Mouse (Mus musculus): Measurements from ENCODE around the gene Faap100.
"Not testable (repeated sequence)": the region's sequence is repeated elsewhere in the genome, so short reads cannot be mapped to it uniquely, and the experiment has no call there.

Gene Faap100

GRCm38 (mm10) chr11:120378611-120379540 is at the start of gene Faap100:
TSS of gene Faap100 (minus strand) at chr11:120378764.
- peak; percentile 96 for DNase-seq (ENCODE audit: low read depth, low spot score)

- DNase-seq (ENCODE audit: low read depth, low spot score): no peak
Measured at GRCm38 (mm10) chr11:120426727-120427126, 48.2 kb upstream of the Faap100 start.

- DNase-seq (ENCODE audit: low read depth, low spot score): peak; percentile 79
Measured at GRCm38 (mm10) chr11:120423569-120424295, 45.2 kb upstream of the Faap100 start.

DNA sequence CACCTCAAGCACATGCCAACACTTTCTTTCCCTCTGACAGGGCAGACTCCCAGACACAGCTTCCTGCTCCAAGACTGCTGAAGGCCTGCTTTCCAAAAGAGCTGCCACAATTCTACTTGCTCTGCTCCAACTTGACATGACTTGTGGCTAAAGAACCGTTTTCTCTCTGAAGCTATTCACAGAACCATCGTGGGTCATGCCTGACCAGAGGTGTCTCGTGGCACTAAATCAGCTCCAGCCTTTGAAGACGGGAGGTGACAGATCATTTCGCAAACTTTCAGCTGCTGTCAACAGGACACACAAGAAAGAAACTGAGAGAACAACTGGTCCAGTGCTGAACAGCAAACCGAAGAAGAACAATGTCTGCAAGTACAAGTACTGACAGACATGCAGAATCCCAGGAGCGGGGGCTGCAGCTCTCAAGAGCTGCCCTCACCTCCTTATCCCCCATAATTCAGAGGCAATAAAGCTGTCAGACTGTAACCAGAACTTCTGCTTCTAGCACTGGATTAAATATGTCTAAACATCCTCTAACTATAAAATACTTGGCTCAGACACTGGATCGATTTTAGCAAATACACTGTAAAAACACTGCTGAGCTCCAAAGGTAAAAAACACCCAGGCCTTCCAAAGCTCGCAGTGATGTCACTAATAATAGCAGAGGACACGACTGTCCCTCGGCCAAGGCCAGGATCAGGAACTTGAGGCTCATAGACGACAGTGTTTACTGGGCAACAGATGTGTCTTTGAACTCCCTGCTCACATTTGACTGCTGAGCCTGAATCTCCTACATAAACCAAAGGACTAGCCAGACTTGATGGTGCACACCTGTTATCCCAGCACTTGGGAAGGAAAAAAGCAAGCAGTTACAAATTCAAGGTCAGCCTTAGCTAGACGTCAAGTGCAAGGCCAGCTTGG is 44.3 kb upstream of the Faap100 start:
- no peak for DNase-seq (ENCODE audit: low read depth, low spot score)

DNA sequence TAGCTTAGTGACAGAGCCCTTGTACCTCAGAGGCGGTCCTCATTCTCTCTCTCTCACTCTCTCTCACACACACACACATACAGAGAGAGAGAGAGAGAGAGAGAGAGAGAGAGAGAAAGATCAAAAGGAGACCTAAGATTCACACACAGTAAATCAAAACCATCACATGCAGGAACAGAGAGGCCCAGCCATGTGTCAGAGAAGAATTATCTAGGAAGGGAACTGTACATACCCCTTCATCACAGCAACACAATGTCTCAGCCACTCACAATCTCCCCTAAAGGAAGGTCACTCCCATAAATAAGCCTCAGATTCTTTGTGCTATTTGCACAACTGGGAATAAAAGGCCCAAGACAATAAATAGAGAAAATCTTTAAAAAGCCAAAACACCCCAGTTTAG is 40.0 kb upstream of the Faap100 start:
- no peak for DNase-seq (ENCODE audit: low read depth, low spot score)

GRCm38 (mm10) chr11:120417852-120418251 is 39.3 kb upstream of the Faap100 start:
- DNase-seq (ENCODE audit: low read depth, low spot score): no peak

GRCm38 (mm10) chr11:120413621-120414020 is 35.1 kb upstream of the Faap100 start:
- DNase-seq (ENCODE audit: low read depth, low spot score): not testable (repeated sequence)

- no peak for DNase-seq (ENCODE audit: low read depth, low spot score)
Measured at GRCm38 (mm10) chr11:120406445-120406844, 27.9 kb upstream of the Faap100 start.

- DNase-seq (ENCODE audit: low read depth, low spot score): no peak
Measured at GRCm38 (mm10) chr11:120405867-120406266, 27.3 kb upstream of the Faap100 start.

- no peak for DNase-seq (ENCODE audit: low read depth, low spot score)
Measured at GRCm38 (mm10) chr11:120404814-120405213, 26.2 kb upstream of the Faap100 start.

- no peak for DNase-seq (ENCODE audit: low read depth, low spot score)
Measured at GRCm38 (mm10) chr11:120399319-120399718, 20.8 kb upstream of the Faap100 start.

- no peak for DNase-seq (ENCODE audit: low read depth, low spot score)
Measured at GRCm38 (mm10) chr11:120397602-120398001, 19.0 kb upstream of the Faap100 start.

DNA sequence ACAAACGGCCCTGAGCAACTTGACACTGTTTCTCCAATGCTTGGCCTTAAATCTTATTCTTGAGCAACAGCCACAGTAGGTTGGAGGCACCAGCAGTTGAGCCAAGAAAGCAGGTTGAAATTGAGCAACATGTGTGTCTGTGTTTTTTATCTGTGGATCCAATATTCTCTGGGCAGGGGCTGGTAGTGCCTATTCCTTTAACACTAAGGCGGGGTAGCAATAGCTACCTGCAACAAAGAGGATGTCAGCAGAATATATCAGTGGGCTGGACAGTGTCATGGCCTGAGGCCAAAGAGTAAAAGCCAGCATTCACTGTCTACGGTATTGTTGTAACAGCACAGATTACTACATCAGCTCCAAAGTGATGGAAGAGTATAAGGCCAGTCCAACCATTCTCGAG is 17.1 kb upstream of the Faap100 start:
- DNase-seq (ENCODE audit: low read depth, low spot score): no peak

- DNase-seq (ENCODE audit: low read depth, low spot score): no peak
Measured at GRCm38 (mm10) chr11:120388580-120388979, 10.0 kb upstream of the Faap100 start.

GRCm38 (mm10) chr11:120387157-120387556 is 8.6 kb upstream of the Faap100 start:
- DNase-seq (ENCODE audit: low read depth, low spot score): no peak

- DNase-seq (ENCODE audit: low read depth, low spot score): no peak
Measured at GRCm38 (mm10) chr11:120386632-120387031, 8.1 kb upstream of the Faap100 start.

DNA sequence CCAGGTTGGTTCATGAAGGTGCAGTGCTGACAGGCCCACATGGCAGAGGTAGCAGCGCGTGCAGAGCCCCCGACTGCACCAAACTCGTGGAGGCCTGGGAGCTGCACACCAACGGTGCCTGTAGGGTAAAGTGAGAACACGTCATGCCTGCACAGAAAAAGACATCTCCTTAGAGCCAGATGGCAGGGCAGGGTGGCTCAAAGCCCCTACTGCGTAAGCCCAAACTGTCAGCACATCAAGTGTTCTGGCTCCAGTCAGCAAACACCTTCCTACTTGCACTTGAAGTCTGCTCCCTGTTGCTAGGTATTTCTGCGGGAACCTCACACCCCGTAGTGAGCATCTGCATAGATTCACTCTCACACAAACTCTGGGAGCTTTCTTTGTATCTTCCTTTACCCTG is 3.9 kb upstream of the Faap100 start:
- no peak for DNase-seq (ENCODE audit: low read depth, low spot score)

GRCm38 (mm10) chr11:120381157-120381556 is 2.6 kb upstream of the Faap100 start:
- no peak for DNase-seq (ENCODE audit: low read depth, low spot score)

GRCm38 (mm10) chr11:120380271-120380670 is 1.7 kb upstream of the Faap100 start:
- no peak for DNase-seq (ENCODE audit: low read depth, low spot score)

DNA sequence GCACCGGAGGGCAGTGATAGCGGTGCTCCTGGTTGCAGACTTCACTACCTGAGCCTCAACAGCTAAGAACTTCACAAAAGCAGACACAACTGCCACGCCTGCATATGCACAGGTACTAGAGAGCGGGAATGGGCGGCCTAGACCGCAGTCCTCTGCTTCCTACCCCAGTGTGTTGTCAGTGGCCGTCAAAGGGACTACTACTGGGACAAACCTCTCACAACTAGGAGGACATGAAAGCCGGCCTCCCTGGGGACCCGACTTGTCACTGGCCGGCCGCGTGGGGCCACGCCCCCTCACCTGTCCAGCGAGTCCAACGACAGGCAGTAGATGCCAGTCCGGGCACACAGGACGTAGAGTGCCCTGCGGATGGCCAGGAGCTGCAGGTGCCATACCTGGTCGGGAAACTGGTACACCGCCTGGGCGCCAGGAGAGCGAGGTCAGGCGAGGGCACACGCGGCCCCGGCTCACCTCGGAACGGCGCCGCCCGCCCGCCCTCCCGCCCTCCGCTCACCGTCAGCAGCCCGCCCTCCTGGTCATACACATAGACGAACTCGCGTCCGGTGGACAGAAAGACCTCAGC is 443 bp downstream of the Faap100 start:
- no peak for DNase-seq (ENCODE audit: low read depth, low spot score)

DNA sequence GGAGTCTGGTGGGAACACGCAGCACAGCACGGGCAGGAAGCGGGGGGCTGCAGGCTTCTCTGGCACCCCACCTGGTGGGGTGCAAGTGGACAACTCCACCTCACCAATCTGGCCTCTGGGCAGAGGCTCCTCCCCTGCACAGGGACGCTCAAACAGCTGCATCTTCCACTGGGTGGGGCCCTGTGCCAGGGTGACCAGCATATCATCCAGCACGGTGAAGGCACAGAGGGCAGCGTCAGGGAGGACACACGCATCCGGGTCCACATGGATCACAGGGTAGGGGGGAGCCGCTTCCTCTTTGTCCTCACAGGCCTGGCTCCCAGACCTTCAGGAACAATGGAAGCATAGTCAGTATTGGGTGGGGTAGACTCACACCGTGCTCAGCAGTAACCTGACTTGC is 1.2 kb downstream of the Faap100 start:
- no peak for DNase-seq (ENCODE audit: low read depth, low spot score)

Data from CD4-positive, CD25-positive, alpha-beta regulatory T cell, adult 2 months (primary cell).